Mouse (Mus musculus): ENCODE measurements around the gene Draxin. TPM values are rescaled to one million over a fixed set of nuclear protein-coding genes. Genes with fewer than 3 reads are reported as not detected.
"Not testable (repeated sequence)": the region's sequence is repeated elsewhere in the genome, so short reads cannot be mapped to it uniquely, and the experiment has no call there.

The Draxin gene
- 1.9 and 2.5 TPM in 2 replicates for polyA plus RNA-seq (2012; rRNA removed)

GRCm38 (mm10) chr4:148130561-148131413 lies at the start of gene Draxin:
Draxin (minus strand) TSS chr4:148130698.
- Histone ChIP-seq H3K36me3 (ENCODE audit: control insufficient read depth, insufficient read depth, low read length) (no peaks in the 10 kb centered on the region), H3K27me3 (ENCODE audit: control insufficient read depth, insufficient read depth, low read length) (peaks cover 3% of the 10 kb centered on the region; the same call in 1 of the 2 replicates), H3K27ac (ENCODE audit: insufficient read depth, low read length) (no peak within 1 kb of the TSS), H3K4me1 (ENCODE audit: control insufficient read depth, insufficient read depth, insufficient read length) (no peaks in the 10 kb centered on the region; the same call in 1 of the 2 replicates), H3K4me3 (ENCODE audit: extremely low read depth, insufficient read depth, insufficient read length) (no peak within 1 kb of the TSS)
- TF ChIP-seq CTCF (IDR thresholded peaks at IDR 0.05; ENCODE audit: extremely low read depth, insufficient read depth, insufficient read length, insufficient replicate concordance) = no peak
- TF ChIP-seq POLR2A (IDR thresholded peaks at IDR 0.05; ENCODE audit: low read depth, low read length) = no peak
- 1% methylated on average over 64 of the region's 87 CpGs for WGBS
- DNase-seq (ENCODE audit: low read depth in 1 of 2, low spot score in 2 of 2) = no peak

- Histone ChIP-seq H3K36me3 (ENCODE audit: control insufficient read depth, insufficient read depth, low read length) (no peaks in the 10 kb centered on the region), H3K4me3 (ENCODE audit: extremely low read depth, insufficient read depth, insufficient read length) (no peak overlapping the region), H3K27ac (ENCODE audit: insufficient read depth, low read length) (no peak overlapping the region), H3K4me1 (ENCODE audit: control insufficient read depth, insufficient read depth, insufficient read length) (no peaks in the 10 kb centered on the region), H3K27me3 (ENCODE audit: control insufficient read depth, insufficient read depth, low read length) (peaks cover 5% of the 10 kb centered on the region; the same call in 1 of the 2 replicates)
- no peak for DNase-seq (ENCODE audit: low read depth in 1 of 2, low spot score in 2 of 2)
- TF ChIP-seq CTCF (IDR thresholded peaks at IDR 0.05; ENCODE audit: extremely low read depth, insufficient read depth, insufficient read length, insufficient replicate concordance) (no peak), POLR2A (IDR thresholded peaks at IDR 0.05; ENCODE audit: low read depth, low read length) (no peak)
Measured at GRCm38 (mm10) chr4:148177716-148178115, 47.2 kb upstream of the Draxin start.

- not testable (repeated sequence) for H3K4me3 ChIP-seq (ENCODE audit: extremely low read depth, insufficient read depth, insufficient read length); H3K27ac ChIP-seq (ENCODE audit: insufficient read depth, low read length); H3K27me3 ChIP-seq (ENCODE audit: control insufficient read depth, insufficient read depth, low read length); H3K4me1 ChIP-seq (ENCODE audit: control insufficient read depth, insufficient read depth, insufficient read length); DNase-seq (ENCODE audit: low read depth in 1 of 2, low spot score in 2 of 2); H3K36me3 ChIP-seq (ENCODE audit: control insufficient read depth, insufficient read depth, low read length)
- WGBS = 14% methylated on average over 6 of the region's 6 CpGs
Measured at GRCm38 (mm10) chr4:148176603-148177002, 46.1 kb upstream of the Draxin start.

GRCm38 (mm10) chr4:148174495-148174862 lies 44.0 kb upstream of the Draxin start:
- Histone ChIP-seq H3K4me1 (ENCODE audit: control insufficient read depth, insufficient read depth, insufficient read length) (no peaks in the 10 kb centered on the region), H3K27ac (ENCODE audit: insufficient read depth, low read length) (no peak overlapping the region), H3K36me3 (ENCODE audit: control insufficient read depth, insufficient read depth, low read length) (no peaks in the 10 kb centered on the region), H3K27me3 (ENCODE audit: control insufficient read depth, insufficient read depth, low read length) (peaks cover 6% of the 10 kb centered on the region), H3K4me3 (ENCODE audit: extremely low read depth, insufficient read depth, insufficient read length) (no peak overlapping the region)
- 38% methylated on average over 12 of the region's 12 CpGs for WGBS
- TF ChIP-seq POLR2A (IDR thresholded peaks at IDR 0.05; ENCODE audit: low read depth, low read length) = no peak
- no peak for TF ChIP-seq CTCF (IDR thresholded peaks at IDR 0.05; ENCODE audit: extremely low read depth, insufficient read depth, insufficient read length, insufficient replicate concordance)
- DNase-seq (ENCODE audit: low read depth in 1 of 2, low spot score in 2 of 2) = no peak

GRCm38 (mm10) chr4:148173811-148174494 lies 43.5 kb upstream of the Draxin start:
- Histone ChIP-seq H3K27me3 (ENCODE audit: control insufficient read depth, insufficient read depth, low read length) (peaks cover 8% of the 10 kb centered on the region), H3K4me3 (ENCODE audit: extremely low read depth, insufficient read depth, insufficient read length) (no peak overlapping the region), H3K27ac (ENCODE audit: insufficient read depth, low read length) (no peak overlapping the region), H3K36me3 (ENCODE audit: control insufficient read depth, insufficient read depth, low read length) (no peaks in the 10 kb centered on the region), H3K4me1 (ENCODE audit: control insufficient read depth, insufficient read depth, insufficient read length) (no peaks in the 10 kb centered on the region)
- TF ChIP-seq POLR2A (IDR thresholded peaks at IDR 0.05; ENCODE audit: low read depth, low read length) (no peak), CTCF (IDR thresholded peaks at IDR 0.05; ENCODE audit: extremely low read depth, insufficient read depth, insufficient read length, insufficient replicate concordance) (no peak)
- DNase-seq (ENCODE audit: low read depth in 1 of 2, low spot score in 2 of 2) = no peak
- 7% methylated on average over 30 of the region's 30 CpGs for WGBS

GRCm38 (mm10) chr4:148171261-148171660 lies 40.8 kb upstream of the Draxin start:
- H3K4me1 ChIP-seq (ENCODE audit: control insufficient read depth, insufficient read depth, insufficient read length) = 0 out of 2 replicates have a peak, but pooled peaks cover 1% of the 10 kb centered on the region
- H3K27me3 ChIP-seq (ENCODE audit: control insufficient read depth, insufficient read depth, low read length) = peaks cover 11% of the 10 kb centered on the region
- H3K27ac ChIP-seq (ENCODE audit: insufficient read depth, low read length) = no peak overlapping the region
- H3K36me3 ChIP-seq (ENCODE audit: control insufficient read depth, insufficient read depth, low read length) = no peaks in the 10 kb centered on the region
- 74% methylated on average over 3 of the region's 3 CpGs for WGBS
- no peak overlapping the region for H3K4me3 ChIP-seq (ENCODE audit: extremely low read depth, insufficient read depth, insufficient read length)
- no peak for DNase-seq (ENCODE audit: low read depth in 1 of 2, low spot score in 2 of 2)
- TF ChIP-seq POLR2A (IDR thresholded peaks at IDR 0.05; ENCODE audit: low read depth, low read length) (no peak), CTCF (IDR thresholded peaks at IDR 0.05; ENCODE audit: extremely low read depth, insufficient read depth, insufficient read length, insufficient replicate concordance) (no peak)

- TF ChIP-seq CTCF (IDR thresholded peaks at IDR 0.05; ENCODE audit: extremely low read depth, insufficient read depth, insufficient read length, insufficient replicate concordance) = peak; percentile 93
- TF ChIP-seq POLR2A (IDR thresholded peaks at IDR 0.05; ENCODE audit: low read depth, low read length) = no peak
- H3K27me3 ChIP-seq (ENCODE audit: control insufficient read depth, insufficient read depth, low read length) = peaks cover 11% of the 10 kb centered on the region
- H3K4me1 ChIP-seq (ENCODE audit: control insufficient read depth, insufficient read depth, insufficient read length) = 0 out of 2 replicates have a peak, but pooled peaks cover 1% of the 10 kb centered on the region
- 5% methylated on average over 2 of the region's 2 CpGs for WGBS
- DNase-seq (ENCODE audit: low read depth in 1 of 2, low spot score in 2 of 2) = peak; percentile 21 to 35
- no peaks in the 10 kb centered on the region for H3K36me3 ChIP-seq (ENCODE audit: control insufficient read depth, insufficient read depth, low read length)
- no peak overlapping the region for H3K27ac ChIP-seq (ENCODE audit: insufficient read depth, low read length)
- H3K4me3 ChIP-seq (ENCODE audit: extremely low read depth, insufficient read depth, insufficient read length) = no peak overlapping the region
Measured at GRCm38 (mm10) chr4:148170842-148171241, 40.3 kb upstream of the Draxin start.
